In the genomic region with DNA sequence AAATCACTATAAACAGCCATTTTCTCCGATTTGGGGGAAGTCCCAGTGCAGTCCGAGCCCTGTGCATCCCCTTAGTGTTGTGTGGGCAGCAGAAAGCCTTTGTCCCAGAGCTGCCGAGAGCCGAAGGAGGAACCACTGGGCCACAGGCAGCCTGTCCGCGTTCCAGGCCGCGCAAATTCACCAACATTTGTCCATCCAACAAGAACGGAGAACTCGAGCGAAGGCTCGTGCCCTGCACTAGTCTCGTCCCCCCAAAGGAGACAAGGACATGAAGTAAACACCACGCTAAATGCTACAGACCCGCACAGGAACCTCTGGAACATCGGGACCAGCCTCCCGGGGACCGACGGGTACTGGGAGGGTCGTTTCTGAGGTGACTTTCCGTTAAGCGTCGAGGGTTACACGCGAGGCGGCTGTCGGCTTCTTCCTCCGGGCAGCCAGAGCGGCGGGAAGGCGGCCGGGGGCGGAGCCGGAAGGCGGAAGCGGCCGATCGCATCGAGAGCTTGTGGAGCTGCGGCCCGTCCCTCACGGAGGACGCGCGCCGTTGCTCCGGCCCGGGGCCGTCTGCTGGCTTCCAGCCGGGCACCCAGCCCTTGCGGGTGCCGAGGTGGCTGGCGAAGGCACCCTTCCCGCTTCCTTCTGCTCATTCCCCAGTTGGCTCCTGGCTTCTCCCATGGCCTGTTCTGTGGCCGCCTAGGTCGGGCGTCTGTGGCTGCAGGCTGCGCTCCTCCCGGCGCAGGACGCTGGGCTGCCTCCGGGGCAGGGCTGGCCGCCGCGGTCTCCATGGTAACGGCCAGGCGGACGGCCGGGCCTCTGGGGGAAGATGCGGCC, we compare ENCODE assay signal across 8 mouse cellular contexts. TPM values are rescaled to one million over a fixed set of nuclear protein-coding genes. Genes with fewer than 3 reads are reported as not detected.
DNase-seq lines count a peak whose midpoint lies in the region; ATAC-seq lines count a peak whose summit lies in the region.

Phtf1 (plus strand) TSS at position 250 of the 831 bp plus-strand sequence.

- peaks cover 15% of the 10 kb centered on the region for H3K36me3 ChIP-seq in hindbrain, embryonic 12.5 days

- H3K9me3 ChIP-seq in hindbrain, embryonic 12.5 days (replicated peaks), result no peaks in the 10 kb centered on the region

- peak; percentile 86 for DNase-seq in MN1 (ENCODE audit: low spot score)
- peak; percentile 81 for DNase-seq in cerebellum, adult 9-10 months
- DNase-seq in frontal cortex, adult 2 months (ENCODE audit: extremely low spot score in 1 of 2, low spot score in 1 of 2), result peak; percentile 53 to 83
- peak; percentile 85 to 87 for DNase-seq in layer of hippocampus, postnatal 14 days (ENCODE audit: low spot score in 2 of 2)
- DNase-seq in lung, postnatal 14 days, result peak; percentile 84
- DNase-seq in retina, adult 2 months (ENCODE audit: low read depth, low spot score), result peak; percentile 51
- peak; percentile 83 to 87 for DNase-seq in thymus, postnatal 36 days

- no peaks in the 10 kb centered on the region for H3K27me3 ChIP-seq in hindbrain, embryonic 12.5 days

- under 1% methylated on average over 59 of the region's 70 CpGs for WGBS in hindbrain, embryonic 12.5 days

- H3K27ac ChIP-seq in hindbrain, embryonic 12.5 days, result peak within 1 kb of the TSS; percentile 99

- peak within 1 kb of the TSS; percentile 85 for H3K4me3 ChIP-seq in hindbrain, embryonic 12.5 days

- peak within 1 kb of the TSS; percentile 91 for H3K9ac ChIP-seq in hindbrain, embryonic 12.5 days

- H3K4me1 ChIP-seq in hindbrain, embryonic 12.5 days, result peaks cover 12% of the 10 kb centered on the region

- H3K4me2 ChIP-seq in hindbrain, embryonic 12.5 days (replicated peaks), result peak within 1 kb of the TSS; percentile 71

- ATAC-seq in hindbrain, embryonic 12.5 days (ENCODE audit: low FRiP score), result peak; percentile 98

RNA-seq across cellular contexts. Expression of gene Phtf1, which starts in this region (rescaled TPM):
- polyA plus RNA-seq in frontal cortex, adult 2 months (2012; rRNA removed), result 26.4 and 26.8 TPM in 2 replicates
- 48.9 and 49.9 TPM in 2 replicates for polyA plus RNA-seq in hindbrain, embryonic 12.5 days (2016; fragmentation: Nextera tagmentation; extraction: Ambion mirVana)
- total RNA-seq in layer of hippocampus, postnatal 14 days (2021), result 10 to 100 TPM; 39.2 to 39.7 TPM

Comparison
In these comparisons a context has a peak if more than half of its experiments do, and no peak if none do; other contexts are left out.
1. Peak in every context shown above with its lines: DNase-seq, ATAC-seq, H3K4me3 ChIP-seq and H3K27ac ChIP-seq.